Mouse (Mus musculus) v-Abl transformed pro-B cells (cell line): ENCODE results near the gene Olfr792.

ENCODE experiments used
- in situ Hi-C, 2 experiments: fragments of 400-800 bp; cut with MboI; formaldehyde crosslinking; loops; one replicate each; pipeline ENCODE4 v1.15.1; 2025; ENCODE audit not compliant: unreplicated experiment in 2 of 2

The Olfr792 gene

DNA sequence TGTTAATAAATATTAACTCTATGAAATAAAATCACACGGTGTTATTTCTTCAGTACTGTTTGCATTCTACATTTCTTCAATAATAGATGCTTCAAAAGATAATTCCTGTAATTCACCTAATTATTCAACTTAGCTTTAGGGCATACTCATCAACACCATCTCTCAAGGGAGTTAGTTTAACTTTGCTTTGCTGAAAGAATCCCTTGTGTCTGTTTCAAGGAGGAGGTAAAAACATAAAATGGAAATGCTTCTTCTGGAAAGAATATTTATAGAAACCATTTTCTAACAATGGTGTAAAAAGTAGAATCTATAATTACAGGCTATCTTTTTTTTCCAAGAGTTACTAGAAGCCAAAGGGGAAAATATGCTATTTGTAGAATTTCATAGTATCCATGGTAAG lies at the start of gene Olfr792:
Olfr792 (plus strand) TSS at position 301 of the 400 bp plus-strand sequence.
- in situ Hi-C loops = no loop called here

GRCm38 (mm10) chr10:129490101-129490500 lies 48.9 kb upstream of the Olfr792 start:
- in situ Hi-C loops = no loop called here

DNA sequence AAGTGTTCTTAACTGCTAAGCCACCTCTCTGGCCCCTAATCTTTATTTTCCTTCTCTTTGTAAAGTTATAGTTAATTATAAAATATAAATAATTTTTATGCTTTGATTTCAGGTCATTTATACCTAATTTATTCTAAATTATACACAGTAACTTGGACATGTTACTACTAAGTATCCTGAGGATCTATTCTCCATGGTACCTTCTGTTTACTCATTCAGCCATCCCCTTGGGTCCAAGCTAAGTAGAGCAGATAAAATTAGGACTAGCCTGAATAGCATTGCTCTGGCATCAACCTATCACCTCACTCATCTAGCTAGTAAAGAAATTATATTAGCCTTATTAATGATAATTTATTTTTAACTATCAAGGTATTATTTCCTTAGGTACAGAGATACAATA lies 40.8 kb upstream of the Olfr792 start, which contains the start of gene Olfr790:
Olfr790 (plus strand) TSS at position 301 of the 400 bp plus-strand sequence.
- in situ Hi-C loops = no loop called here

DNA sequence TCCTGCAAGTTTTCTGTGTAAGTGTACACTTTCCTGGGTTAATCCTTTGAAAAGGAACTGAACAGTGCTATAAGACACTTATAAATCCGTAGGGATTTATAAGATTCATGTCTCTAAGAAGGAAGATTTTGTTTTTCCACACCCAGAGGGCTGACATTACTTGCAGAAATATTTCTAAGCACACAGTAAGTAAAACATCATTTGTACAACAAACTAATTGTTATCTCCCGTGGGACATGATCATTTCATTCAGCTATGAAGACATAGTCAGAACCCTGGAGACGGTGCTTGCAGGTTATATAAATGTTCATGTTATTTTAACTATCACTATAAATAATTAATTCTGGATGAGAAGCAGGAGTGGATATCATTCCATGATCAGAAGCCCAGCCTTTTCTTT lies 17.5 kb upstream of the Olfr792 start, which contains the start of gene Olfr791:
Olfr791 (plus strand) TSS at position 301 of the 400 bp plus-strand sequence.
- in situ Hi-C loops = no loop called here

DNA sequence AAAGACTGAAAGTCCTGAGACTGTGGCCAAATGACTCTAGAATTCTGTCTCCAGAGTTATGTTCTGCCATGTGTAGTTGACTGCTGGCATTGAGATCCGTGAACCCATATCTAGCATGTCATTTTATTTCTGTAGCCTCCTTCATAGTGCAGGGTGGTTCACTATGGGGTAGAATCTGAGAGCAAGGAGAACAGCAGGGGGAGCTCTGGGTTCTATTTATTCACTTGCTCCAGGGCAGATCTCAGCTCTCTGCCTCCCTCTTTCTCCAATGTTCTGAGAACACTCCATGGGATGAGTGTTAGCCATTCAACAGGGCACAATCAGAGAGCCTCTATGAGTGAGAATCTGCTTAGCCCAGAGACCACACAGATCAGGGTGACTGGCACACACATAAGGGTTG lies 10.4 kb downstream of the Olfr792 start:
- in situ Hi-C loops = no loop called here

GRCm38 (mm10) chr10:129567355-129567754 lies 28.4 kb downstream of the Olfr792 start, which contains the start of gene Olfr794:
Gene Olfr794, plus strand, starts transcription at chr10:129567655.
- in situ Hi-C loops = no loop called here

DNA sequence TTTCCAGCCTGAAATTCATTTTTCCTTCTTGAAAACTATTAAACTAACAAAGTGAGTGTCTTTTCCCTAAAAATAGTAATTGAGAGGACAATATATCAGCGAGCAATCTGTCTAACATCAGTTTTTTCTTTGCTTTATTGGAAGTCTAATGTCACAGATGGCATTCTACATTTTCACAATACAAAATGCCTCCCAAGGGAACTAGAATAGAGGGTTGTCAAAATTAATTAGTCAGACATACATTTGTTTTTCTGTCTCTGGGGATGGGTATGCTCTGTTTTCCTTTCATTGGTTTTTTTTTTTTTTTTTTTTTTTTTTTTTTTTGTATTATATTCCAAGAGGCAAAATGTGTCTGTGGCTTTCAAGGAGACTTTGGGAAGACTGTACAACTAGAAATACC lies 38.1 kb downstream of the Olfr792 start:
- in situ Hi-C loops = no loop called here
